Comparison of ENCODE assay signal across 17 mouse cellular contexts in genomic region chr13:27730286-27730959, GRCm38 (mm10). TPM values are rescaled to one million over a fixed set of nuclear protein-coding genes. Genes with fewer than 3 reads are reported as not detected.
"Had no signal": no experiment of that assay in that cellular context is flagged by ENCODE, and none has a peak within 500 bp of the region (broad histone marks: within the 10 kb centered on the region; RNA-seq: fewer than 3 reads in every experiment).

No protein-coding gene starts in this region.

RNA-seq across cellular contexts. Expression of gene Prl7d1, which starts 13.9 kb away (rescaled TPM):
- total RNA-seq: megakaryocyte progenitor cell, adult 5-6 weeks; midbrain, postnatal 0 days; monocyte, adult 5-6 weeks had no signal
- polyA plus RNA-seq: lung, adult 2 months; lung, embryonic 15.5 days; lung, postnatal 0 days; macrophage; midbrain, embryonic 11.5 days; midbrain, embryonic 13.5 days; midbrain, embryonic 15.5 days; midbrain, postnatal 0 days; neural tube, embryonic 11.5 days; neural tube, embryonic 13.5 days; neural tube, embryonic 15.5 days; small intestine, adult 2 months; stomach, embryonic 14.5 days; stomach, embryonic 16.5 days; thymus, postnatal 0 days had no signal

RNA-seq across cellular contexts. Expression of gene Prl7c1, which starts 50.2 kb away (rescaled TPM):
- total RNA-seq: megakaryocyte progenitor cell, adult 5-6 weeks; midbrain, postnatal 0 days; monocyte, adult 5-6 weeks had no signal
- polyA plus RNA-seq: lung, adult 2 months; lung, embryonic 15.5 days; lung, postnatal 0 days; macrophage; midbrain, embryonic 11.5 days; midbrain, embryonic 13.5 days; midbrain, embryonic 15.5 days; midbrain, postnatal 0 days; neural tube, embryonic 11.5 days; neural tube, embryonic 13.5 days; neural tube, embryonic 15.5 days; small intestine, adult 2 months; stomach, embryonic 14.5 days; stomach, embryonic 16.5 days; thymus, postnatal 0 days had no signal
